Mouse (Mus musculus) forebrain, embryonic 16.5 days (tissue): ENCODE results near the gene Yjefn3. TPM values are rescaled to one million over a fixed set of nuclear protein-coding genes. Genes with fewer than 3 reads are reported as not detected.
A peak's percentile ranks its signal among the peaks of the same experiment; 100 is the strongest.

Experiments
- ATAC-seq: fragments of 200-750 bp; cut with Nextera tagmentation; 2 replicates; pipeline ENCODE4 v1.8.0; 2017; ENCODE audit warnings: mild to moderate bottlenecking, moderate library complexity
- H3K27ac ChIP-seq: fragments of 300-500 bp; sonication (generic); 2 replicates; pipeline ENCODE4 v1.5.1; 2014; ENCODE audit warnings: low read length, control low read depth
- H3K27me3 ChIP-seq: fragments of 300-500 bp; sonication (generic); replicated peaks from 2 replicates; pipeline ENCODE4 v1.6.1; 2014; ENCODE audit warnings: low read length; ENCODE audit not compliant: control insufficient read depth, insufficient read depth
- H3K36me3 ChIP-seq: fragments of 300-500 bp; sonication (generic); 2 replicates; pipeline ENCODE4 v1.6.1; 2014; ENCODE audit not compliant: control insufficient read depth, insufficient read depth
- H3K4me1 ChIP-seq: fragments of 300-500 bp; sonication (generic); replicated peaks from 2 replicates; pipeline ENCODE4 v1.6.1; 2014; ENCODE audit warnings: low read length; ENCODE audit not compliant: control insufficient read depth, insufficient read depth
- H3K4me2 ChIP-seq: fragments of 300-500 bp; sonication (generic); 2 replicates; pipeline ENCODE4 v1.6.1; 2014; ENCODE audit warnings: mild to moderate bottlenecking, low read length, control low read depth
- H3K4me3 ChIP-seq: fragments of 300-500 bp; sonication (generic); replicated peaks from 2 replicates; pipeline ENCODE4 v1.5.1; 2014; ENCODE audit warnings: mild to moderate bottlenecking, low read length, control low read depth
- H3K9ac ChIP-seq: fragments of 300-500 bp; sonication (generic); replicated peaks from 2 replicates; pipeline ENCODE4 v1.6.1; 2014; ENCODE audit warnings: low read depth, low read length, control low read depth
- H3K9me3 ChIP-seq: fragments of 300-500 bp; sonication (generic); 2 replicates; pipeline ENCODE4 v1.6.1; 2016; ENCODE audit warnings: low read length; ENCODE audit not compliant: control insufficient read depth
- WGBS: fragments of 180-500 bp; shearing (Covaris S2); extraction: QIAGEN DNeasy Blood & Tissue Kit; methylation state at CpG from one replicate; pipeline ENCODE4 v1.1.7; 2014; 5-methylcytosine and 5-hydroxymethylcytosine counted together
- polyA plus RNA-seq: library from polyadenylated mRNA; unstranded; fragments of >200 nt; fragmentation: Nextera tagmentation; extraction: Ambion mirVana; gene quantifications from 2 replicates; pipeline ENCODE4 v1.2.1, GENCODE M21; 2015

Gene Yjefn3
- polyA plus RNA-seq, 1 experiment from 2014 or later, result 10.1 TPM

DNA sequence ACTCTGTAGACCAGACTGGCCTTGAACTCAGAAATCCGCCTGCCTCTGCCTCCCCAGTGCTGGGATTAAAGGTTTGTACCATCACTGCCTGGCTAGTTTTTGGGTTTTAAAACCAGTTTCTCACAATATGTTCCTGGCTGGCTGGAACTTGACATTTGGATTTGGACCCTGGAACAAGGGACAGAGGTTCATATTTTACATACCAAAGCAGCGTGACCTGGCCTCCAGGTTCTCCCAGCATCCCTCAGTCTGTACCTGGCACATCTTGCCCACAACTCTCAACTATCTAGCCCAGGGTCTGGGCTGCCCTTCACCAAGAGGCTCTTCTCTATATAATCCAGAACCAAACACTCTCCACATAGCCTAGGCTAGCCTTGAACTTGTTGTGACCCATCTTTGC, 2.6 kb downstream of the Yjefn3 start:
- no peaks in the 10 kb centered on the region for H3K27me3 ChIP-seq
- no peaks in the 10 kb centered on the region for H3K9me3 ChIP-seq
- H3K36me3 ChIP-seq, result no peaks in the 10 kb centered on the region
- no peak overlapping the region for H3K27ac ChIP-seq
- peaks cover 31% of the 10 kb centered on the region for H3K4me1 ChIP-seq
- ATAC-seq, result no peak
- WGBS, result 94% methylated on average over 2 of the region's 2 CpGs
- no peak overlapping the region; the same call in none of the 2 replicates for H3K4me2 ChIP-seq
- no peak overlapping the region for H3K4me3 ChIP-seq
- no peak overlapping the region for H3K9ac ChIP-seq

DNA sequence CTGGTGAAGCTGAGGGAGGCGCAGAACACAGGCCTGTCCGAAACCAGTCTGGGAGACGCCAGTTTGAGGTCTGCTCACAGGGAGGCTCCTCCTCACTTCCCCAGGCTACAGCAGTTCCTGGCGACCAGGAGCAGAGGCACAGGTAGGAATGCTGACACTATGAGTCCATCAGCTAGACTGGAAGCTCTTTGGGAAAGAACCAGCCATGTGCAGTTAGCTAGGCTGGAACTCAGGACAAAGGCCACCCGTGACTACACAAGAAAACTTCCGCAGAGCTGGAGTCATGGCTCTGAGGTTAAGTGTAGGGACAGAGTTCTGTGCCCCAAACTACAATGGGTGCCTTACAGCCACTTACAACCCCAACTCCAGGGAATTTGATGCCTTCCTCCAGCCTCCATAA, 4.7 kb downstream of the Yjefn3 start:
- Histone ChIP-seq H3K4me1 (peaks cover 28% of the 10 kb centered on the region), H3K27ac (no peak overlapping the region), H3K27me3 (no peaks in the 10 kb centered on the region), H3K9me3 (no peaks in the 10 kb centered on the region), H3K36me3 (0 out of 2 replicates have a peak, but pooled peaks cover 2% of the 10 kb centered on the region), H3K9ac (no peak overlapping the region), H3K4me2 (no peak overlapping the region), H3K4me3 (no peak overlapping the region)
- WGBS, result 88% methylated on average over 6 of the region's 6 CpGs
- ATAC-seq, result no peak

DNA sequence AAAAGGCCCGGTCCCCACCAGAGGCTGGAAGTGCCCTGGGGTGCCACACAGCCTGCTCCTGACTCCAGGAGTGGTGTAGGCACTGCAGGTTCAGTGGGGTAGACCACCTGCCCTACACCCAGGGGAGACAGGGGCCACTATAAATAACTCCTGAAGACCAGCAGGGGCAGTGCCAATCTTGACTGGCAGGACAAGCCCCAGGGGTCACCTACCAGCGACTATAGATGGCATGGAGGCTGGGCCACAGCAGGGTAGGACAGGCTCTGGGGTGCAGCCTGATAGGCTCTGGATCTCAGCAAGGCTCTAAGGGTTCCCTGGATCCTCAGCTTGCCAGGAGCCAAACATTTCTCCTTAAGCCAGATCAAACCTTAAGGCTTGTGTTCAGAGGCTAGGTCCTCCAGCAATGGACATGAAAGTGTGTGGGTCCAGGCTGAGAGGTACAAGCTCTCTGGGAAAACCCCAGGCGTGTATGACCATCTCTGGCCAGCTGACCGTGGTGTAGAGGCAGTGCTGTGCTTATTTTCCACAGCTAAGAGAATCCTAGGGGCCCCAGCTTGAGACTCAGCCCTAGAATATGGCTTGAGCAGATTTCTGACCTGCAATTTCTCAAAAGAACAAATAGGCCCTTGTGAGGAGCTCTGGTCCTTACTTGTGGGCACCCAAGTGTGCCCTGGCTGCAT, 6.6 kb downstream of the Yjefn3 start:
- no peak overlapping the region for H3K9ac ChIP-seq
- no peak overlapping the region for H3K4me2 ChIP-seq
- 77% methylated on average over 4 of the region's 4 CpGs for WGBS
- peaks cover 32% of the 10 kb centered on the region for H3K4me1 ChIP-seq
- H3K4me3 ChIP-seq, result no peak overlapping the region
- no peaks in the 10 kb centered on the region for H3K9me3 ChIP-seq
- H3K36me3 ChIP-seq, result 0 out of 2 replicates have a peak, but pooled peaks cover 2% of the 10 kb centered on the region
- H3K27ac ChIP-seq, result no peak overlapping the region
- H3K27me3 ChIP-seq, result no peaks in the 10 kb centered on the region
- no peak for ATAC-seq

DNA sequence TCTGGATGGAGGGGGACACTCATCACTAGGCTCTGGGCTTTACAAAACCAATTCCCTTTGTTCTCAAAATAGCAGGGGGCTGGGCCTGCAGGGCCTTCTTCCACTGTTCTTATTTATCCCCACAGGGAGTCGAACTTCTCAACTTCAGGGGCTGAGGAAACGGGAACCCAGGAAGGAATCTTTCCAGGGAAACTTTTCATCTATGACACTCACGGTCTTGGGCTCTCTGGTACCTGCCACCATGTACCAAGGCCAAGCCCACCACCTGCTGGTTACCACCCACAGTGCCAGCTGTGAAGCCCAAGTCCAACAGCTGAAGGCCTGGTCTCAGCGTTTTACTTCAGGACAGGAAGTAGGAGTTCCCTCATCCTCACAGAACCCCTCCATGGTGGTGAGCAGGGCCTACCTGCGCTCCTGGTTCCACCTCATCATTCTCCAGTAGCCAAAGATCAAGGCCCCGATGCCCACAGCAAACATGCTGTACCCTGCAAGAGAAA, 7.6 kb downstream of the Yjefn3 start:
- Histone ChIP-seq H3K9ac (no peak overlapping the region), H3K4me1 (peaks cover 24% of the 10 kb centered on the region), H3K27ac (no peak overlapping the region), H3K4me3 (no peak overlapping the region), H3K9me3 (no peaks in the 10 kb centered on the region), H3K36me3 (0 out of 2 replicates have a peak, but pooled peaks cover 2% of the 10 kb centered on the region), H3K27me3 (peaks cover 5% of the 10 kb centered on the region), H3K4me2 (no peak overlapping the region)
- no peak for ATAC-seq
- 48% methylated on average over 6 of the region's 6 CpGs for WGBS

DNA sequence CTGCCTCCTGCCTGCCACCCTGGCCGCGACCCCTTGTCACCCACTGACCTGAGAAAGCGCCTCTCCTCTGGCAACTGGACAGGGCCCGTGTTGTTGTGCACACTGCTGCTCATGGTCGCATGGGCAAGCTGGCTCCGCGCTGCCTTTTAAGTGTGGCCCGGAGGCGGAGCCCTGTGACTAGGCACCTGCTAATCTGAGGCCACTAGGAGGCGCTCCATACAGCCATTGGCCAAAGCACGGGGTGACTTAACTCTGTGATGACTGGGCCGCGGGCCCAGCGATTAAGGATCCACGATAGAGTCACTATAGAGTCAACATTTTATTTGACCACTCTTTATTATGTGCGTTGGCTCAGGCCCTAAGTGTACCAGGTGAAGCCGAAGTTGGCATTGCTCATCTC, 8.6 kb downstream of the Yjefn3 start:
- Histone ChIP-seq H3K4me1 (peaks cover 25% of the 10 kb centered on the region), H3K9me3 (no peaks in the 10 kb centered on the region), H3K36me3 (0 out of 2 replicates have a peak, but pooled peaks cover 2% of the 10 kb centered on the region), H3K27me3 (peaks cover 15% of the 10 kb centered on the region), H3K27ac (no peak overlapping the region), H3K9ac (no peak overlapping the region), H3K4me2 (no peak overlapping the region), H3K4me3 (no peak overlapping the region)
- ATAC-seq, result peak; percentile 8; the same call in 1 of the 2 replicates
- WGBS, result 22% methylated on average over 17 of the region's 17 CpGs

DNA sequence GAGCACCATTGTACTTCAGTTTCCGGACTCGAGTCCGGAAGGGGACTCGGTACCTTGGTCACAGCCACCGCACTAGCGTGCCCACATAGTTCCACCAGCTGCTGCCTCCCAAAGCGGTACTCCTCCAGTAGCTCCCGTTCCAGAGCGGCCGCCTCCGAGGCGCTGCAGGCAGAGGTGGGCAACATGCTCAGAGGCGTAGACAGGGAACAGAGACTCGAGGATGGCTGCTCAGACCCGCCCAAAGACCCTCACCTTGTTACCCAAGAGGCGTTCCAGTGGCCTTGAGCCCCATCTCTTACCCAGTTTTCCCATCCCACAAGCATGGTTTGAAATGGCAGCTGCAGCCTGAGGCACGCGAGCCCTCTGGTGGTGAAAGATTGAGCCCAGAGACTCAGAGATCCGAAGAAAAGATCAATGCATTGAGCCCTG, 11.7 kb downstream of the Yjefn3 start:
- peak; percentile 16; the same call in 1 of the 2 replicates for ATAC-seq
- peak overlapping the region; percentile 31 for H3K4me2 ChIP-seq
- peak overlapping the region; percentile 31 for H3K9ac ChIP-seq

DNA sequence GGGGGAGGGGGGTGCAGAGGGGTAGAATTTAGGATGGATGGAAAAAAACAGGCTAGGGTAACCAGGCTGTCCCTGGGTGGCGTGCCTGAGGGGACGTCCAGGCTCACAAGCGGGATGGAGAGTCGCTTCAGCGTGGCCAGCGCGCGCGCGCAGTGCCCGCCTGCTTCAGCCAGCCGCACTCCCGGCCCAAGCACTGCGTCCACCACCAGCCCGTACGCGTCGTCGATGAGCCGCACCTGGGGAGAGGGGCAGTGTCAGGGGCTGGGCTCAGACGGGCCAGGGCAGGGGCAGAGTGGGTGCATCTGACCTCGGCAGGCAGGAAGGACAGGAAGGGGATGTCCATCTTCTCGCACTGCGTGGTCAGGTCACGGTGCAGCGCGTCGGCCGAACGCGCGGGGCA, 13.6 kb downstream of the Yjefn3 start:
- Histone ChIP-seq H3K4me3 (peak overlapping the region; percentile 17; the same call in 1 of the 2 replicates), H3K27me3 (peaks cover 59% of the 10 kb centered on the region), H3K9ac (0 out of 2 replicates have a peak overlapping the region, but pooled peaks have one; percentile 0), H3K4me2 (peak overlapping the region; percentile 24), H3K4me1 (peaks cover 42% of the 10 kb centered on the region), H3K27ac (no peak overlapping the region), H3K9me3 (no peaks in the 10 kb centered on the region), H3K36me3 (no peaks in the 10 kb centered on the region)
- no peak for ATAC-seq
- WGBS, result under 1% methylated on average over 25 of the region's 32 CpGs

More for the DNA sequence above, 11.7 kb downstream of the Yjefn3 start:
- no peaks in the 10 kb centered on the region for H3K9me3 ChIP-seq
- peaks cover 41% of the 10 kb centered on the region for H3K4me1 ChIP-seq
- 0 out of 2 replicates have a peak, but pooled peaks cover 2% of the 10 kb centered on the region for H3K36me3 ChIP-seq
- H3K4me3 ChIP-seq, result no peak overlapping the region
- H3K27me3 ChIP-seq, result peaks cover 40% of the 10 kb centered on the region
- 33% methylated on average over 19 of the region's 19 CpGs for WGBS
- no peak overlapping the region; the same call in 1 of the 2 replicates for H3K27ac ChIP-seq

DNA sequence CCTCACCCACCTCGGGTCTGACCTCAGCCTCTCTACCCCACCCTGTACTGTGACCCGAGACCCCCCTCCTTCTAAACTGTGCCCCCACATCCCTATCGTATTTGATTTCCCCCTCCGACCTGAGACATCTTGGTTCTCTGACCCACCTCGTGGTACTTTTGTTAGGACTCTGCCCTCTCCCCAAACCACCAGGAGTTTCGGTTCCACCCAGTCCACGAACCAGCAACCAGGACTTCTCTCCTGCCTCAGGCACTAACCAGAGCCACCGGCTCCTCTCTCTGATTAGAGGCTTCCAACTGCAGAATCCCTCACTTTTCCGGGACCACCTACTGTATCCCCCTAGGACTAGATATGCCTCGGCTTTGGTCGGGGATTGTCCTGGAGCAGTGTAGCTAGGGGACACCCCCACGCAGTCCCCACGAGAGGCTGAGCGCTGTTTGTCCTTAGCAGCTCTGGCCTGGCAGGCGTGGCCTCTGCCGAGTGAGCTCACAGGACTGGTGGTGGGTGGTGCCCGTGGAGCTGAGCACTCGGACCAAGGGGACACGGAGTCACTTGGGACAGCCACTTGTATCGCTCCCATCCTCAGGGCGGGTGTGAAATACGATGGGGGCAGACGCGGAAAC, 14.2 kb downstream of the Yjefn3 start:
- peaks cover 64% of the 10 kb centered on the region for H3K27me3 ChIP-seq
- no peaks in the 10 kb centered on the region for H3K36me3 ChIP-seq
- WGBS, result 6% methylated on average over 24 of the region's 24 CpGs
- no peaks in the 10 kb centered on the region for H3K9me3 ChIP-seq
- H3K9ac ChIP-seq, result no peak overlapping the region
- no peak for ATAC-seq
- peak overlapping the region; percentile 47 for H3K4me2 ChIP-seq
- H3K4me1 ChIP-seq, result peaks cover 42% of the 10 kb centered on the region
- no peak overlapping the region for H3K27ac ChIP-seq
- peak overlapping the region; percentile 25 for H3K4me3 ChIP-seq
